Mouse (Mus musculus): ENCODE results near the gene Cbl.

Gene Cbl

GRCm38 (mm10) chr9:44239447-44239846 is 5.6 kb upstream of the Cbl start:
- peak; percentile 84 for DNase-seq (ENCODE audit: low read depth)

GRCm38 (mm10) chr9:44238501-44239190 is 4.8 kb upstream of the Cbl start:
- DNase-seq (ENCODE audit: low read depth) = peak; percentile 88

GRCm38 (mm10) chr9:44237128-44237527 is 3.3 kb upstream of the Cbl start:
- peak; percentile 54 for DNase-seq (ENCODE audit: low read depth)

GRCm38 (mm10) chr9:44236601-44237000 is 2.8 kb upstream of the Cbl start:
- no peak for DNase-seq (ENCODE audit: low read depth)

DNA sequence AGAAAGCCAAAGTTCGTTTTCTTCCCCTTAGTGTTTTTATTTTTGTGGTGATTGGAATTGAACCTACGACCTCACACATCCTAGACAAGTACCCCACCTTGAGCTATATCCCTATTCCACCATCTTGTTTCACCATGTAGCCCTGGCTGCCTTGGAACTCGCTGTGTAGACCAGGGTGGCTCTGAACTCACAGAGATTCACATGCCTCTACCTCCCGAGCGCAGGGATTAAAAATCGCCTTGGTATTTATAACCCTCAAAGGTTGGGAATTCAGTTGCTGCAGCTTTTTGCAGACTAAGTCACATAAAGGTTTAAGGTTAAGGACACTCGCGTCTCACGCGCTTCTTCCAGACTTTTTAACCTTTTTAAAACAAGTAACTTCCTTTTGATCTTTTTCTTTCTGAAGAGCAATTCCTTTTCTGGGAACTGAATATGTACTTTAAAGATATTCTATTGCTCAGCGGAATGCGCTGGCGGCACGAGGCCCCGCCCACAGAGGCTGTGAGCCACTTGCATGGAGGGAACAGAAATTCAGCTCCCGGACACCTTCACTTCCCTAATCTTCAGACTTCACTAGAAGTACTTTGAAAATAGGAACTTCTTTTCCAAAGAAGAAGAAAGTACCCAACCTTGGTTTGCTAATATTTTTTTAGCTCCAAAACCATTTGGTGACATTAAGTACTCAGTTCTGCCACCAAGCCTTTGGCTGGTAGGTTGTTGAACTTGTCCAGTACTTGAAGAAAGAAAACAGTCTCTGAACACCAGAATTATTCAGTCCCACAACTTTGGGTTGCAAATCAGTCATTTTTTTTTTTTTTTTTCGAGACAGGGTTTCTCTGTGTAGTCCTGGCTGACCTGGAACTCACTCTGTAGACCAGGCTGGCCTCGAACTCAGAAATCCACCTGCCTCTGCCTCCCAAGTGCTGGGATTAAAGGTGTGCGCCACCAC is 904 bp upstream of the Cbl start:
- peak; percentile 62 for DNase-seq (ENCODE audit: low read depth)

DNA sequence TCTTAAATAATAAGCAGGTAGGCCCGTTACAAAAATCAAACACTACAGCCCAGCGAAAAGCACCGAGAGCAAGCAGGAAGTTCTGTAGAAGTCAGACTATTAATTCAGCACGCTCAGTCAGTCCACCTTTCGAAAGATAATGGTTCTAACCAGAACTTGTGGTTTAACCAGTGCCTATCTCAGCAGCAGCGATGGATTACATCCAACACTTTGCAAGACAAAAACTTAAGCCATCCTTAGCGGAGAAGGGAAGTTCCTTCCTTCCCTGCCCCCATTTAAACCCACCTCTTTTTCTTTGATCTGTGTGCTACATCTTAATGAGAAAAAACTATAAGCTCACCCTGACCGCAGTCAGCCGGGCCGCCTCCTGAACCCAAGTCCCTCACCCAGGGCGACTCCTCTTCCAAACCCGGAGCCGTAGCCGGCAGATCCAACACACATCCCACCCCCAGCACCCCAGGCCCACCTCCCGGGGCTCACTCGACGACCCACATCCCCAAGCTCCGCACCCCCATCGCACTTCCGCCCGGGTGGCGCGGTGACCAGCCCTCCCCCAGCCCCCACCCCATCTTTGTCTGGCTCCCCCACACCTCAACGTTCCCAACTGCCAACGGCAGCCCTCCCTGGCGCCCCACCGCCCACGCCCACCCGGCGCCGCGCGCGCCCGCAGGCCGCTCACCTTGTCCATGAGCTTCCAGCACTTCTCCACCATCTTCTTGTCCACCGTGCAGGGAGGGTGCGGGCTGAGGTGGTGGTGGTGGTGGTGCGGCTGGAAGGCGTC is 638 bp downstream of the Cbl start:
- peak; percentile 74 for DNase-seq (ENCODE audit: low read depth)

GRCm38 (mm10) chr9:44231609-44232008 is 2.2 kb downstream of the Cbl start:
- DNase-seq (ENCODE audit: low read depth) = no peak

- DNase-seq (ENCODE audit: low read depth) = no peak
Observed at GRCm38 (mm10) chr9:44225993-44226392, 7.9 kb downstream of the Cbl start.

GRCm38 (mm10) chr9:44213538-44213937 is 20.3 kb downstream of the Cbl start:
- peak; percentile 43 for DNase-seq (ENCODE audit: low read depth)

- no peak for DNase-seq (ENCODE audit: low read depth)
Observed at GRCm38 (mm10) chr9:44212406-44212805, 21.4 kb downstream of the Cbl start.

- DNase-seq (ENCODE audit: low read depth) = no peak
Observed at GRCm38 (mm10) chr9:44209416-44209815, 24.4 kb downstream of the Cbl start.

DNA sequence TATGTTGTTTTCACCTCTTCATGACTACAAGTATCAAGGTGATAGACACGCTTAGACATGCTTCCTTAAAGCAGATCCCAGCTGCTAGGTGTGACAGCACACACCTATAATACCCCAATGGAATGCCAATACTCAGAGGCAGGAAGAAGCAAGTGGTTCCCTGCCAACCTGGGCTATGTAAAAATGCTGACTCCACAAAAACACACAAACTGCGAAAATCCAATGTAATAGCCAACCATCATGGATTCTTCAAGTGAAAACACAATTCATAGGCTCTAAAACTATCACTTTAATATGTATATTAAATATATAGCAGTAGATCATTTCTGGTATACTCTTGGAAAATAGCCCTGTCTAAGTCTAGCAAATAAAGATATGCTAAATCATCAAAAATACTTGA is 26.0 kb downstream of the Cbl start:
- DNase-seq (ENCODE audit: low read depth) = no peak

DNA sequence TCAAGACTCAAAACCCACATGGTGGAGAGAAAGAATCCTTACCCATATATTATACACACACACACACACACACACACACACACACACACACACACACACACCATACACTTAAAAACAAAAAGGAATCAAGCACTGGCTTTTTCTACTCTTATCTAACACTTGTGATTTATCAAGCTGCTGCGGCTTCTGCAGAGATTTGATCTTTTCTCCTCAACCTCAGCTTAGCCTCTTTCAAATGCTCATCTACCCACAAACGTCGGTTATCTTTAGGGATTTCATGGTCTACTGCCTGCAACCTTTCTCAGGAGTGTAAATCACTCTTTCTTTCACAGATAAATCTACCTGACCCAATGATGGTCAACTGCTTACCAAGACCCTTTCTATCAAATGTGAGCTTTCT is 33.4 kb downstream of the Cbl start:
- DNase-seq (ENCODE audit: low read depth) = no peak

GRCm38 (mm10) chr9:44199580-44199979 is 34.3 kb downstream of the Cbl start:
- no peak for DNase-seq (ENCODE audit: low read depth)

- no peak for DNase-seq (ENCODE audit: low read depth)
Observed at GRCm38 (mm10) chr9:44199166-44199565, 34.7 kb downstream of the Cbl start.

GRCm38 (mm10) chr9:44196354-44196753 is 37.5 kb downstream of the Cbl start:
- DNase-seq (ENCODE audit: low read depth) = no peak

DNA sequence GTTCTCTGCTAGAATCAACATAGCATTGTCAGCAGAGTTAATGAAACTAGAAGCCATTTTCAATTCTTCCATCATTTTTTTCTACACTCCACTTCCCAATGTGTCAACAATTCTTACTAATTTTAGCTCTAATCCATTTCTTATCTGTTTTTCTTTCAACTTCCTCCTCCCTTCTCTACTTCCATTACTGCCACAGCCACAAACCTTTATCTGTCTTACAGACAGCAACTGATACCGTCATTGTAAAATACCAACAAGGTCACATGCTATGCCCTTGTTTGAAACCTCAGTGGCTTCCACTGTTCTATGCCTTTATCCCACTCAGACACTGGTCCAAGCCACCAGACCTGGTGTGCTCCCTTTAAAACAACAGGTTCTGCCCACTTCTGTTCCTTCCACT is 39.8 kb downstream of the Cbl start:
- DNase-seq (ENCODE audit: low read depth) = no peak

GRCm38 (mm10) chr9:44192794-44193193 is 41.1 kb downstream of the Cbl start:
- no peak for DNase-seq (ENCODE audit: low read depth)

DNA sequence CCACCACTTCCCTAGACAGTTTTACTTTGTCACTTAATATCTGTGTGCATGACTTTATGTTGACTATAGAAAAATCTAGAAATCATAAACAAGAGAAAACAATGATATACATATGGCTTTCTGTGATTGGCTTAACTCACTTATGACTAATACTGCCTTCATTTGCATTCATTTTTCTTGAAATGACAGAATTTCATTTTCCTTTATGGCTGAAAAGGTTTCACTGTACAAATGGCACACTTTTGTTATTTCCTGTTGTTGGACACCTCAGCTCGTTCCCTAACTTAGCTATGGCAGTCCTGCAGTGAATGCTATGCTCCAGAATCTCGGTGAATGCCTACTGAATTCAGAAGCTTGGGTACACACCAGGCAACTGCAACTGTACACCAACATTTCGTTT is 41.5 kb downstream of the Cbl start:
- DNase-seq (ENCODE audit: low read depth) = no peak

GRCm38 (mm10) chr9:44191166-44191565 is 42.7 kb downstream of the Cbl start:
- no peak for DNase-seq (ENCODE audit: low read depth)

- no peak for DNase-seq (ENCODE audit: low read depth)
Observed at GRCm38 (mm10) chr9:44188223-44188622, 45.6 kb downstream of the Cbl start.

DNA sequence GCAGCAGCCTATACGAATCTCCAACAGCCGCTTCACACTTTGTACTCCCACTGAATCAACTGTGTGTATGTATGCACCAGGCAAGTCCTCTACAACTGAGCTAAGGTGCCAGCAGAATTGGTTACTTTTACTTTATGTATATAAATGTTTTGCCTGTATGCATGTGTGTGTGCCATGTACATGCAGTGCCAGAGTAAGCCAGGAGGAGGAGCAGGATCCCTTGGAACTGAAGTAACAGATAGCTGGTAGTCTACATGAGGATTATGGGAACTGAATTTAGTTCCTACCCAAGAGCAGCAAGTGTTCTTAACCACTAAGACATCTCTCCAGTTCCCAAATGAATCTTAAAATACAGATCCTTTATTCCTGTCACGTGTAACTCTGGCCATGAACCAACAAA is 51.6 kb downstream of the Cbl start:
- peak; percentile 66 for DNase-seq (ENCODE audit: low read depth)

DNA sequence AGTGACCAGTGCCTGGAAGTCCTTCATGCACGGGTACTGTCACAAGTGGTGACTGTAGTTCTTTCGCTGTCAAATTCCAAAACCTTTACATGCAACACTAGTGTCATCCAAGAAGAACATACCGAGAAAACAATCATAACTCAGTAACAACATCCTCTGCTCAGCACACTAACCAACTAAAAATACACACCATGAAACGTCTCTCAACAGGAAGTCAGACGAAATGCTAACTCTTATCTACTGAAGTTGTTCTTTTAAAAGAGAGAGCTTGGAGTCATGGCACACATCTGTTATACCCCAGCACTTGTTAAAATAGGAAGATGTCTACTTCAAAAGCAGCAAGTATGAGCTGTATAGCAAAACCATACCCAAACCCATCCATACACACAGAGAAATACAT is 52.3 kb downstream of the Cbl start:
- peak; percentile 65 for DNase-seq (ENCODE audit: low read depth)

All from naive thymus-derived CD4-positive, alpha-beta T cell, adult 2 months (primary cell).